Mouse (Mus musculus): ENCODE data around the gene Cmtr2.

The Cmtr2 gene

GRCm38 (mm10) chr8:110253986-110254385 is 38.5 kb downstream of the Cmtr2 start:
- DNase-seq (ENCODE audit: low read depth) = no peak

DNA sequence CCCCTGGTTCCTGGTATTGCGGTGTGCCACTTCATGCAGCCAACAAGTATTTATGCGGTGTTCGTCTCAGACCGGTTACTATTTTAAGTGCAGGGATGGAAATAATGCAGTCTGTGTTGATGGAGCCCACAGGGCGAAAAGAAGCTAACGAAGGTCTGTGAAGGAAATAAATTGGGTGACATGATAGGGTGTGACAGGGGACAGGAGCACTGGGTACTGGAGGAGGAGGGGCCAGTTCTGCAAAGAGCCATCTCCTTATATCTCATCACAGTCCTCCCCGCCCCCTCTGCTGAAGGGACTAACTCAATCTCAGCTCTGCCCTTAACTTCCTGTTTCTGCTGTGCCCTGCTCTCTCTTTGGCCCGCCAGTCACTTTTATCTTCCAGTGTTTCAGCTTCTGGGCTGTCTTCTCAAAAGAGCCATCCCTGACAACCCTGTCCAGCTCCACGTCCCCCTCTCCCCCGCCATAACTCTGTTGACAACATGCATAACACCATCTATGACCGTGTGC is 50.4 kb downstream of the Cmtr2 start:
- DNase-seq (ENCODE audit: low read depth) = no peak

- DNase-seq (ENCODE audit: low read depth) = no peak
Observed at GRCm38 (mm10) chr8:110266741-110267140, 51.3 kb downstream of the Cmtr2 start, which contains the start of gene Hydin. Hydin (plus strand) TSS chr8:110266977.

- DNase-seq (ENCODE audit: low read depth) = no peak
Observed at GRCm38 (mm10) chr8:110267268-110267667, 51.8 kb downstream of the Cmtr2 start.

GRCm38 (mm10) chr8:110270659-110271058 is 55.2 kb downstream of the Cmtr2 start:
- no peak for DNase-seq (ENCODE audit: low read depth)

GRCm38 (mm10) chr8:110273394-110273793 is 57.9 kb downstream of the Cmtr2 start:
- no peak for DNase-seq (ENCODE audit: low read depth)
